Mouse (Mus musculus) heart, embryonic 14.5 days (tissue): ENCODE results near the gene Ablim2. TPM values are rescaled to one million over a fixed set of nuclear protein-coding genes. Genes with fewer than 3 reads are reported as not detected.
A peak's percentile ranks its signal among the peaks of the same experiment; 100 is the strongest.

Experiments
- ATAC-seq: fragments of 200-750 bp; cut with Nextera tagmentation; 2 replicates; pipeline ENCODE4 v1.8.0; 2017; ENCODE audit warnings: low read depth, moderate TSS enrichment; ENCODE audit not compliant: insufficient number of reproducible peaks, insufficient read depth, low FRiP score
- H3K27ac ChIP-seq, 2 experiments: fragments of 200-500 bp in 1 of 2; fragments of 300-500 bp in 1 of 2; sonication (generic) in 1 of 2; replicated peaks in 1 of 2; 2 replicates each; pipeline ENCODE4 v1.5.1; 2012 to 2014; ENCODE audit warnings: low read depth in 2 of 2, low read length in 2 of 2, control low read depth in 1 of 2, mild to moderate bottlenecking in 1 of 2, mixed read lengths in 1 of 2; ENCODE audit not compliant: control insufficient read depth in 1 of 2, insufficient read depth in 1 of 2
- H3K27me3 ChIP-seq: fragments of 300-500 bp; sonication (generic); 2 replicates; pipeline ENCODE4 v1.6.1; 2014; ENCODE audit warnings: mild to moderate bottlenecking, low read length, control low read depth; ENCODE audit not compliant: control insufficient read depth, insufficient read depth
- H3K36me3 ChIP-seq: fragments of 300-500 bp; sonication (generic); 2 replicates; pipeline ENCODE4 v1.6.1; 2014; ENCODE audit warnings: mild to moderate bottlenecking, control low read depth, low read length, mixed read lengths; ENCODE audit not compliant: control insufficient read depth, insufficient read depth
- H3K4me1 ChIP-seq, 2 experiments: fragments of 200-500 bp in 1 of 2; fragments of 300-500 bp in 1 of 2; sonication (generic) in 1 of 2; 2 replicates each; pipeline ENCODE4 v1.6.1; 2012 to 2014; ENCODE audit warnings: low read length in 2 of 2, control low read depth in 1 of 2, mixed read lengths in 1 of 2; ENCODE audit not compliant: control insufficient read depth in 2 of 2, insufficient read depth in 2 of 2
- H3K4me2 ChIP-seq: fragments of 300-500 bp; sonication (generic); 2 replicates; pipeline ENCODE4 v1.6.1; 2014; ENCODE audit warnings: mild to moderate bottlenecking, low read length
- H3K4me3 ChIP-seq, 2 experiments: fragments of 200-500 bp in 1 of 2; fragments of 300-500 bp in 1 of 2; sonication (generic) in 1 of 2; 2 replicates each; pipeline ENCODE4 v1.5.1; 2012 to 2014; ENCODE audit warnings: low read length in 2 of 2, mild to moderate bottlenecking in 2 of 2, control low read depth in 1 of 2, low read depth in 1 of 2, moderate library complexity in 1 of 2; ENCODE audit not compliant: control insufficient read depth in 1 of 2, insufficient read depth in 1 of 2
- H3K9ac ChIP-seq: fragments of 300-500 bp; sonication (generic); 2 replicates; pipeline ENCODE4 v1.6.1; 2014; ENCODE audit warnings: mild to moderate bottlenecking, low read length
- H3K9me3 ChIP-seq: fragments of 300-500 bp; sonication (generic); 2 replicates; pipeline ENCODE4 v1.6.1; 2016; ENCODE audit warnings: low read length, control low read depth; ENCODE audit not compliant: control insufficient read depth
- WGBS: fragments of 180-500 bp; shearing (Covaris S2); extraction: QIAGEN DNeasy Blood & Tissue Kit; methylation state at CpG from one replicate; pipeline ENCODE4 v1.1.7; 2014; 5-methylcytosine and 5-hydroxymethylcytosine counted together
- polyA plus RNA-seq: library from polyadenylated mRNA; unstranded; fragments of >200 nt; fragmentation: Nextera tagmentation; extraction: Ambion mirVana; gene quantifications from 2 replicates; pipeline ENCODE4 v1.2.1, GENCODE M21; 2014

The Ablim2 gene
- polyA plus RNA-seq, 1 experiment from 2014 or later = 4.0 TPM

DNA sequence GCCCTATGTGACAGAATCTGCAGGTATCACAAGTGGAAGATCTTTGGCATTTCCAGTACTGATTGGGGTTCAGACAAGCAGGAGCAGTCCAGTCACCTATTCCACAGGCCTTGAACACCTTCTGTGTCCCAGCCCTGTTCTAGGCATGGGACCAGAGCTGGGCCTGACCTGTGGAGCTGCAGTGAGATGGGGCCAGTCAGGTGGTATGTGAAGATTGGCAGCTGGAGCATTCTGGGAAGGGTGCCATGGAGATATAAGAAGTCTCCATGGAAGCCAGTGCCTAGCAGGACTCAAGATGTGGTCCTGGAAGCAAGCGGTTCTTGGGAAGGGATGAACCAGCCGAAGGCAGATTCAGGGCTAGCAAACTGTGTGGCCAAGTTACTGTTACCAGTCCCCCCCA lies 103.8 kb downstream of the Ablim2 start:
- no peak overlapping the region for H3K27ac ChIP-seq
- ATAC-seq = no peak
- H3K36me3 ChIP-seq = no peaks in the 10 kb centered on the region
- peaks cover 6% of the 10 kb centered on the region; the same call in 1 of the 2 replicates for H3K27me3 ChIP-seq
- H3K9ac ChIP-seq = no peak overlapping the region
- H3K4me3 ChIP-seq = no peak overlapping the region
- H3K9me3 ChIP-seq = no peaks in the 10 kb centered on the region
- 70% methylated on average over 2 of the region's 2 CpGs for WGBS
- H3K4me2 ChIP-seq = no peak overlapping the region
- no peaks in the 10 kb centered on the region for H3K4me1 ChIP-seq

DNA sequence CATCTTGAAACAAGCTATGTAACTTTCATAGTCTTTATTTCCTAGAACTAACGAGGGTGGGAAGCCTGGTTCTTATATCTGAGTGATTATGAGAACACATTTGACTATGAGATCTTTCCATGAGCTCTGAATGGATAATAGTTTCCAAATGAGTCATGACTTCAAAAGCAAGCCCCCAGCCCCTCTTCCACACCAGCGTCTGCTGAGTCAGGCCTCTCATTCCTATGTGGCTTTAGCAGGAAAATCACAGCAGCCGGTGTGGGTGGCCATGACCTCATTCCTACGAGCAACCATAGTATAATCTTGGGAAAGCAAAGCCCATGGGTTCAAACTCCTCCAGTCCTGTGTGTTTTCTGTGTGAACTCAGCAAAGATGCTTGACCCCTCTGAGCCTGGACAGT lies 112.3 kb downstream of the Ablim2 start:
- no peak overlapping the region for H3K27ac ChIP-seq
- no peak overlapping the region for H3K4me2 ChIP-seq
- no peak for ATAC-seq
- no peak overlapping the region for H3K4me3 ChIP-seq
- H3K9me3 ChIP-seq = no peaks in the 10 kb centered on the region
- H3K36me3 ChIP-seq = no peaks in the 10 kb centered on the region
- H3K27me3 ChIP-seq = no peaks in the 10 kb centered on the region
- H3K9ac ChIP-seq = no peak overlapping the region
- 68% methylated on average over 4 of the region's 4 CpGs for WGBS
- H3K4me1 ChIP-seq = peaks cover 9 to 13% of the 10 kb centered on the region in 2 experiments

GRCm38 (mm10) chr5:35870408-35871012 lies 112.8 kb downstream of the Ablim2 start:
- no peaks in the 10 kb centered on the region for H3K27me3 ChIP-seq
- H3K4me2 ChIP-seq = no peak overlapping the region
- no peaks in the 10 kb centered on the region for H3K9me3 ChIP-seq
- H3K4me3 ChIP-seq = no peak overlapping the region
- peak; percentile 41 for ATAC-seq
- peaks cover 9 to 16% of the 10 kb centered on the region in 2 experiments for H3K4me1 ChIP-seq
- H3K36me3 ChIP-seq = no peaks in the 10 kb centered on the region
- no peak overlapping the region for H3K27ac ChIP-seq
- 54% methylated on average over 8 of the region's 8 CpGs for WGBS
- H3K9ac ChIP-seq = no peak overlapping the region

DNA sequence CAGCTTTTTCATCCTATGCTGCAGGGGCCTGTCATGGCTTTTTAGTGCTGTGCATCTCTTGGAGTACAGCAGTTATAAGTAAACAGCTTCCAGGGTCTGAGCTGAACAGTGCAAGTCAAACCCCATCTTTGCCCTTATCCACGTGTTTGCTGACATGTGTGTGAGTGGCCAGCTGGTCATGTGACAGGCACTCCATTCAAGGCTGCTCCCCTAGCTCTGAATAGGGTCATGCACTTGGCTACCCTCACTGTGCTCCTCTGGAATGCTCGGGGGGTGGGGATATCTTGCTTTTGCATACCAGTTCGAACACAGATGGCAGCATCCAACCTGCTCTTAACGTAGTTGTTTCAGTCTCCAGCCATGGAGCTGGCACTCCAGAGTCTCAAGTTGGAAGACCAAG lies 115.7 kb downstream of the Ablim2 start:
- no peak for ATAC-seq
- Histone ChIP-seq H3K4me1 (peaks cover 17 to 22% of the 10 kb centered on the region in 2 experiments), H3K4me2 (no peak overlapping the region), H3K9ac (no peak overlapping the region), H3K4me3 (no peak overlapping the region), H3K27me3 (no peaks in the 10 kb centered on the region), H3K36me3 (no peaks in the 10 kb centered on the region), H3K9me3 (no peaks in the 10 kb centered on the region), H3K27ac (no peak overlapping the region)
- 18% methylated on average over 4 of the region's 4 CpGs for WGBS

GRCm38 (mm10) chr5:35876236-35876635 lies 118.6 kb downstream of the Ablim2 start:
- WGBS = 92% methylated on average over 5 of the region's 5 CpGs
- H3K27ac ChIP-seq = no peak overlapping the region
- no peaks in the 10 kb centered on the region for H3K27me3 ChIP-seq
- H3K9ac ChIP-seq = no peak overlapping the region
- H3K4me3 ChIP-seq = no peak overlapping the region
- H3K36me3 ChIP-seq = no peaks in the 10 kb centered on the region
- H3K4me2 ChIP-seq = no peak overlapping the region
- peaks cover 23 to 27% of the 10 kb centered on the region in 2 experiments for H3K4me1 ChIP-seq
- no peaks in the 10 kb centered on the region for H3K9me3 ChIP-seq
- ATAC-seq = no peak

GRCm38 (mm10) chr5:35879199-35879598 lies 121.5 kb downstream of the Ablim2 start:
- H3K9me3 ChIP-seq = no peaks in the 10 kb centered on the region
- peaks cover 17 to 19% of the 10 kb centered on the region in 2 experiments for H3K4me1 ChIP-seq
- H3K9ac ChIP-seq = no peak overlapping the region
- H3K4me3 ChIP-seq = no peak overlapping the region
- ATAC-seq = no peak
- H3K27me3 ChIP-seq = no peaks in the 10 kb centered on the region; the same call in 1 of the 2 replicates
- no peak overlapping the region for H3K4me2 ChIP-seq
- no peaks in the 10 kb centered on the region for H3K36me3 ChIP-seq
- 60% methylated on average over 8 of the region's 8 CpGs for WGBS
- H3K27ac ChIP-seq = 0 out of 4 replicates have a peak overlapping the region, but pooled peaks of 1 of the 2 experiments have one; percentile 3

DNA sequence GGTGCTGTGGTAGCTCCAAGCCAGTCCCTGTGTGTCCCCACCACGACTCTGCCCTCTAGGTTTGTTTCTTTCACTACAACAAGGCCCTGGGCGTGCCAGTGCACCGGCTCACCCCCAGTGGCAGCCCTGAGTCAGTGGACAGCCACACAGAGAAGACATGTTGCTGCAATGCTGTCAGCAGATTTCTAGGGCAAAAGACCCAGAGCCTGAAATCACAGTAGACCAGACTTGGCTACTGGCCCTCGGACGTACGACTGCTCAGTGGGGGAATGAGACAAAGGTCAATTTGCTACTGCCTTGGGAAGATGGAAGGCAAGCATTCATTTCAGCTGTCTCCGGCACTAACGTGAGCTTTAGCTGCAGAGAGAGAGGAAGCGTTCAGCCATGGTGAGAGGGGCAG lies 124.7 kb downstream of the Ablim2 start:
- no peak overlapping the region for H3K27ac ChIP-seq
- no peak overlapping the region for H3K4me2 ChIP-seq
- H3K4me1 ChIP-seq = peaks cover 15 to 20% of the 10 kb centered on the region in 2 experiments
- no peaks in the 10 kb centered on the region for H3K36me3 ChIP-seq
- H3K27me3 ChIP-seq = no peaks in the 10 kb centered on the region; the same call in 1 of the 2 replicates
- ATAC-seq = no peak
- 52% methylated on average over 9 of the region's 9 CpGs for WGBS
- H3K4me3 ChIP-seq = no peak overlapping the region
- no peak overlapping the region for H3K9ac ChIP-seq
- H3K9me3 ChIP-seq = no peaks in the 10 kb centered on the region

DNA sequence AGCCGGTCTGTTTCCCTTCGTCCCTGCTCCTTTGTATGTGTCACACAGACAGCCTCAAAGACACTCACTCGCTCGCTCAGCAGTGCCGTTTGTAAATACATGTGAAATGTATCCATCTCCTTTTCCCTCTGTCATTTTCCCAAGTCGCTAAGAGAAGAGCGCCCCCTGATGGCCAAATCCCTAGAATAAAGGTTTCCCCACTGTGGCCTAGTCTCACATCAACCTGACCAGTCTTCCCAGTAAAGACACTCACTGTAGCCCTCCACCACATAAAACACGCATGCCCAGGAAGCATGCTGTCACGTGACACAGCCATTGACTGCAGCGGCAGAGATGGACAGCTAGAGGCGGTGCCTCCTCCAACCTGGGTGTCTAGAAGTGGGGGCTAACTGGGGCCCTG lies 126.6 kb downstream of the Ablim2 start:
- ATAC-seq = no peak
- H3K9me3 ChIP-seq = no peaks in the 10 kb centered on the region
- WGBS = 39% methylated on average over 11 of the region's 11 CpGs
- peaks cover 4 to 10% of the 10 kb centered on the region in 2 experiments; a peak in 3 of 4 replicates for H3K4me1 ChIP-seq
- H3K4me3 ChIP-seq = no peak overlapping the region
- H3K9ac ChIP-seq = no peak overlapping the region
- no peaks in the 10 kb centered on the region for H3K36me3 ChIP-seq
- H3K27me3 ChIP-seq = no peaks in the 10 kb centered on the region; the same call in 1 of the 2 replicates
- no peak overlapping the region for H3K27ac ChIP-seq
- no peak overlapping the region for H3K4me2 ChIP-seq
